Mouse (Mus musculus): ENCODE data around the gene Cblc.

DNA sequence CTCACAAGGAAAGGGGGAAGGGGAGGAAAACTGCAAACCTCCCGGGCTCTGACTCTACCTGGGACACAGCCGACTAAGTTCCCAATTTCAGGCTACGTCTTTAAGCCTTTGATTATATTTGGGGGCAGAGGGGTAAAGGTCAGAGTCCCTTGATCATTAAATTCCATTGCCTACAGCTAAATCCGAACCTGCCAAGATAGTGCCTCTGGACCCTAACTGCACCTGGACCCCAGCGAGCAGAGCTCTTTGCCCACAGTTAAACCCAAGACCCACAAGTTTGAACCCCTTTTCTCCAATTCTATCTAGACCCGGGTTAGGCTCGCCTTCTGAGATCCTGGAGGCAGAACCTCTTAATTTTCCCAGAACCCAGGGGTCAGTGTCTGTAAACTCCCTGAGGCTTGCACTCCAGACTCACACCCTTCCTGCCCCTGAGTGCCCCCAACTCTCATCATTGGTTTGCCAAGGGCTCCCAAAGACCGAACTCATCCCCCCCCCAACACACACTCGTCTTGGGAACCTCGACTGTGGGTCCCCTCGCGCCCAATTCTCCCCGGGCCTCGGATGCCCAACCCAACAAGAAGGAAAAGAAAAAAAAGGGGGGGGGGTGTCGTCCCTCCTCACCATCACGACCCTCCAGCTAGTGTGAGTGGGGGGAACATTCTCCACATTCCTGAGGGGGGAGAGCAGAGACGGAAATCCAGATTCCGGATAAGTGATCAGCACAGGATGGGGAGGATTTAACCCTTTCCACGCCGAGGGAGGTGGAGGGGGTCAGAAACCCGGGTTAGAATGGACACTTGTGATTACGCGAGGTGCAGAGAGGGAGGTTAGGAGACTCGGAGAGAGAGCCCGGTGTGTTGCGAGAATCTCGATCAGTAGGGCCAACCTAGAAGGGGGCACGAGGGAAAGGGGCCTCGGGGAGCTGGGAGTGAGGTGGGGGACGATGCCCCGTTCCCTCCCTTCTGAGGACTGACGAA lies 48.1 kb downstream of the Cblc start:
- TF ChIP-seq GATA1 (IDR thresholded peaks at IDR 0.05; ENCODE audit: borderline replicate concordance, low read length), result no peak
- TF ChIP-seq FLI1 (IDR thresholded peaks at IDR 0.05; ENCODE audit: low read length), result no peak

Measured in megakaryocyte, embryonic 14.5 days (primary cell).